Mouse (Mus musculus) adipocyte (in vitro differentiated cells): ENCODE measurements around the gene Insl6.

Experiments
- DNase-seq: peaks from one replicate; pipeline ENCODE4 v3.0.0-alpha.2; 2016; ENCODE audit warnings: low spot score

Gene Insl6

DNA sequence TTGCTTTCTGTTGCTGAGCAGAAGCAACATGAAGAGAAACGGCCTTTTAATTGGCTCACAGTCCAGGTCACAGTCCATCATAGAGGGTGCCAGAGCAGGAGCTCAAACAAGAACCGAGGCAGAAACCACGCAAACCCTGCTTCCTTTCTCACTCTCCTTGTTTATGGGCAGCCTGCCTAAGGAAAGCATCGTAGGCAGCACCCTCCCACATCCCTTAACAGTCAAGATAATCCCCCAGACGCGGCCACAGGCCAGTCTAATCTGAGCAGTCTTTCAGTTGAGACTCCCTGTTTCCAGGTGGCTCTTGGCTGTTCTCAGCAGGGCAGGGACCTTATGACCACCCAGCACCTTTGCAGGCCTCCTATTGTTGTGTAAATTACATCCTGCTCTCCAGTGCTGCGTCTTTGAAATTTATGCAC lies 39.7 kb downstream of the Insl6 start:
- DNase-seq, result no peak

DNA sequence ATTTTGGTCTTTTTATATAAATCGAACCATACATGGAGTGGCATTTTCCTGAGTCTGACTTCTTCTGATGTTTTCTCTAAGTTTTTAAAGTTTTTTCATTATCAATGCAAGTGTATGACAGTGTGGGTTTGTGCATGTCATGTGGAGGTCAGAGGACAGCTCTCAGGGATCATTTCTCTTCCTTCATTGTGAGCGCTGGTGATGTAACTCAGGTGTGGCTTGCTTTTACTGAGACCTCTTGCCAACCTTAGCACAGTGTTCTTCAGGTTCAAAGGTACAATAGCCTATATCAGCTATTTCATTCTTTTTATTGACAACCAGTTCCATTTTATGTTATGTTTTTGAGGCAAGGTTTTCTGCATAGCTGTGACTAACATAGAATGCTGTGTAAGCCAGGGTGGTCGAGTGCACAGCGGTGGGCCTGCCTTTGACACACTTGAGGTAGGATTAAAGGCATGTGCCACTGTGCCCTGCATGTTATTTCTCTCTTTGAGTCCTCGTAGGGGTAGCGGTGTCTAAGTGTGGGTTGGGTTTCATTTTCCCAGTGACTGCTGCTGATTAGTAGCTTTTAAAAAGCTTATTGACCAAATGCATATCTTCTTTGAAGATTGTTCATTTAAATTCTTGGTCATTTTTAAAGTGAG lies 46.1 kb downstream of the Insl6 start:
- no peak for DNase-seq

- no peak for DNase-seq
Observed at GRCm38 (mm10) chr19:29276414-29276813, 48.7 kb downstream of the Insl6 start.

DNA sequence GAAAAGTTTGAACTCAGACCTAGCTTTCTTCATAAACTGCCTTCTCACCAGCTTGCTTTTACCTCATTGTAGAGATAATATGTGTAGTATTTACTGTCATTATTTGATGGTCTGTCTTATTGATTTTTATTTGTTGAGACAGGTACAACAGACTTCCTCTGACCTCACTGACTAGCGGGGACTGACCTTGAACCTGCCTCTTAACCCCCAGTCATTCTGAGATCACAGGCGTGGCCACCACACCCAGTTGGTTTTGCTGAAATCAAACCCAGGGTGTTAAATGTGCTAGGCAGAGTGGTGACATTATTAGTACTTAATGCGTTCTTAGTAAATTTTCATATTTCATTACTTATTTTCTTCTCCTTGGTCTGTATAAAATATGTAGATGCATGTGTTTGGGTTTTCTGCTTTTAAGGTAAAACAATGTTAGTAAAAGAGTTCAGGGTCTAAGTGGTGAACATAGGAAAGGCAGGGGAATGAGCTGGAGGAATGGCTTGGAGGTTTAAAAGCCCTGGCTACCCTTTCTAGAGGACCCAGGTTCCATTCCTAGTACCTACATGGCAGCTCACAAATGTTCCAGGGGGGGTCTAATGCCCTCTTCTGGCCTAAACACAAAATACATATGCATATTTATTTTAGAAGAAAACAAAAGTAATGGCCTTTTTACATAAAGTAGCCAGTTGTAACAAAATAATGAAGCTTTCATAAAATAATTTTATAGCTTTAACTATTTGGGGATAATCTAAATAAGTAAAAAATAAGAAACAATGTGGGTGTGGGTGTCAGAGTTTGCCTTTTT lies 52.9 kb downstream of the Insl6 start:
- DNase-seq, result no peak
